Mouse (Mus musculus): ENCODE results near the gene Decr2.
A peak's percentile ranks its signal among the peaks of the same experiment; 100 is the strongest.
"Not testable (repeated sequence)": the region's sequence is repeated elsewhere in the genome, so short reads cannot be mapped to it uniquely, and the experiment has no call there.

The Decr2 gene

DNA sequence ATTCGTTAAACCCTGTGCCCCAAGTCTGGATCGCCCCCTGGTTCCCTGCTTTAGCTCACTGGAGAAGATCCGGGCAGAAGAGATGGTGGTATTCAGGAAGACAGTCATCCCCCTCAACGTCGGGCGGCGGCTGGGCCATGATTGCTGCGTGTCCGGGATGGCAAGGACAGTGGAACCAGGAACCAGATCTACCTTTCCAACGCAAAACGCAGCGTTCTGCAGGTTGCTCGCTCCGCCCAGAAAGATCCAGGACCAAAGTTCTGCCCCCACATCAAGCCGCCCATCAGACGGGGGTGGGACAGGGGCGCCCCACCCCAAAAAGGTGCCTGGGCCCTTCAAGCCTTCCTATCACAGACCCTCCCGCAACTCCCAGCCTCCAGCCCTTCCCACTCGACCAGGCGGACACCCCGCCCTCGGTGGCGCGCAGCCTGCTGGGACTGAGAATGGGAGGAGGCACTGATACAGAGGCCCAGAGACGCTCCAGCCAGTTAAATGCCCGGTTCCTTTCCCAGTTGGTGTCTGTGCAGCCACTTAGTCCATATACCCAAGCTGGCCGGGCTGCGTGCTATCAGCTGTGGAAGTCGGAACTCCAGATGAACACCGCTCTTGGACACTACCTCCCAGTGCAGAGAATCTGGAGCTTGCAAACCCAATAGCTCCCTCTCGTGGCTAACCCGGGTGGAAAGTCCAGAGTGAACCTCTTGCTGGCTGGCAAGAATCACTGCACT, at the start of gene Decr2:
TSS of gene Decr2 (minus strand) at position 433 of the 728 bp plus-strand sequence.
- DNase-seq, result peak; percentile 87

DNA sequence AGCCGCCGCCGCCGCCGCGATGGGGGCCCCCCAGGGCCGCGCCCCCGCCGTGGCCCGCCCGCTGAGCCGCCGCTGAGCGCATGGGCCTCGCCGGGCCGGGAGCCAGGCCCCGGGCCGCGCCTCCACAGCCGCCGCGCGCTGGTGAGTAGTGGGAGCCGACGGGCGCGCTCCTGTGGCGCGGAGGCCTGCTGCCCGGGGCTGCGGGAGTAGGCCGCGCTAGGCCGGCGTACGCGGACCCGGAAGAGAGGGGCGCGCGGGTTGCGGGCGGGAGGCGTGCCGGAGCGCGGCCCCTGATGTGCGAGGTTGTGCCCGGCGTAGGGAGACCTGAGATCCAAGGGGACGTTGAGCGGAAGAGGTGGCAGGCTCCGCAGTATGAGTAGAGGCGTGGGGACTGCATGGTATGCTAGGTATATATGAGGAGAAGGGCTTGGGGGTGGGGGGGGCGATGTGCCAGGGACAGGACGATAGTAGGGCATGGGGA, 48.8 kb upstream of the Decr2 start:
- DNase-seq, result no peak

DNA sequence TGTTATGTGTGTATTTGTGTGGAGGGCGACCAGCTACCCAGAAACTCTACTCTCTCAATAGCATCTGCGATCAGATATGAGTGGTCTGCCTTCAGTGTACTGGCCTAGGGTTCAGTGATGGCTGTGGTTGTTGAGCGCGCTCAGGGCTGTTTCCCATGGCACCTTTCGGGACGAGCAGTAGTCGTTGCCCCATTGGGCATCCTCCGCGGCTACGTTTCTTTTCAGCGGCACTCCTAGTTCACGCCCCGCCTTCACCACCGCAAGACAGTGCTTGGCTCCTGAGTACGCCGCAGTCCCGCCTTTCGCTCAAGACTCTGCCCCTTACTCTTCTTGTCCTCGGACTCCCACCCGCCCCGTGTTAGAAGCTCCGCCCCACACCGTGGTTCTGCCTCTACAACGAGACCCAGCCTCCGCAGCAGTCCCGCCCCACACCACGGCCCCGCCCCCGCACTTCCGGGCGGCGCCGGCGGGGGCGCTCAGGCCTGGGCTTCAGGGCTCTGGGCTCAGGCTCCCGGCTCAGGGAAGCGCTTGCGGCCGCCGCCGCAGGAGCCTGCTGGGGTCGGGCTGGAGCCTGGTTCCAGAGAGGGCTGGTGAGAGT, 48.2 kb upstream of the Decr2 start, which contains the start of gene Axin1:
TSS of gene Axin1 (plus strand) at position 450 of the 598 bp plus-strand sequence.
- DNase-seq, result peak; percentile 92

DNA sequence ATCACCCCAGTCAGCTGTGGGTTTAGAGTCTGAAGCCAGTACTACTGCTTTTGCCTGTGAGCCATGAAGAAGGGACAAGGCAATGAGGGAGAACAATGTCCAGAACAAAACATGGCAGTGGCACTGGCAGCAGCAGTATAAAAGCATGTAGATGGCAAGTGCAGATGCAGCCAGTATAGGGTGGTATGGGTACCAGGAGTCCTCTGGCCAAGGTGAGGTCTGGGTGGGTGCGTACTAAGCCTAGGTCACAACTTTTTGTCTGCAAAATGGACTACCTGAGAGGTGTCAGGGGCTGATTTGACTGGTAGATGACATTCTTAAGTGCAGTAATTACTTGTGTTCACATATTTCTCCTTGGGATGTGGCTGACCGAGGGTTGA, 47.6 kb upstream of the Decr2 start:
- no peak for DNase-seq

DNA sequence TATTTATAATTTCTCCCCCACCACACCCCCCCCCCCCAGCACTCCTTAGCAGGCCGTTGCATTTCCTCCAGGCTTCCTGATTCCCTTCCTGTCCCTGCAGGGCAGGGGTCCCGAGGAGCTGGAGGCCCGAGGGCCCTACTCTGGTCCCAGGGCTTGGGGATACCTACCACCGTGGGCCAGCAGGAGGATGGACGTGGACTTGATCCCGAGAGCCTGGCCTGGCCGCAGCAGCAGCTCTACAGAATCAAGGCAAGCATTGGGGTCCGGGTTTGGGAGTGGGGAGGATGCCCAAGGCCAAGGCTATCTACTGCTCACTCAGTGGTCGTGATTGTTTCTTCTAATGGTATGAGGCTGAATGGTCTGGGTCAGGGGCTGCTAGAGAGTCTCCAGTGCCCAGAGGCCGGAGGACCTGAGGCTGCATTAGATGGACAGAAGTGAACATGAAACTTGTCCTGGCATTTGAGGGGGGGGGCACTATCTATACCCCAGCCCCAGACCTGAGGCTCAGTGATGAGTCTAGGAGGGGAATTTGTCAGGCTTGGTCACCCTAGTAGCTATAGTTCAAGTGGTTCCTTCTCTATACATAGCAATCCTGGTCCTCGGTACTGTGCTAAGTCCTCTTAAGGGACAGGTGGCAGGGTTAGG, 47.1 kb upstream of the Decr2 start:
- no peak for DNase-seq

DNA sequence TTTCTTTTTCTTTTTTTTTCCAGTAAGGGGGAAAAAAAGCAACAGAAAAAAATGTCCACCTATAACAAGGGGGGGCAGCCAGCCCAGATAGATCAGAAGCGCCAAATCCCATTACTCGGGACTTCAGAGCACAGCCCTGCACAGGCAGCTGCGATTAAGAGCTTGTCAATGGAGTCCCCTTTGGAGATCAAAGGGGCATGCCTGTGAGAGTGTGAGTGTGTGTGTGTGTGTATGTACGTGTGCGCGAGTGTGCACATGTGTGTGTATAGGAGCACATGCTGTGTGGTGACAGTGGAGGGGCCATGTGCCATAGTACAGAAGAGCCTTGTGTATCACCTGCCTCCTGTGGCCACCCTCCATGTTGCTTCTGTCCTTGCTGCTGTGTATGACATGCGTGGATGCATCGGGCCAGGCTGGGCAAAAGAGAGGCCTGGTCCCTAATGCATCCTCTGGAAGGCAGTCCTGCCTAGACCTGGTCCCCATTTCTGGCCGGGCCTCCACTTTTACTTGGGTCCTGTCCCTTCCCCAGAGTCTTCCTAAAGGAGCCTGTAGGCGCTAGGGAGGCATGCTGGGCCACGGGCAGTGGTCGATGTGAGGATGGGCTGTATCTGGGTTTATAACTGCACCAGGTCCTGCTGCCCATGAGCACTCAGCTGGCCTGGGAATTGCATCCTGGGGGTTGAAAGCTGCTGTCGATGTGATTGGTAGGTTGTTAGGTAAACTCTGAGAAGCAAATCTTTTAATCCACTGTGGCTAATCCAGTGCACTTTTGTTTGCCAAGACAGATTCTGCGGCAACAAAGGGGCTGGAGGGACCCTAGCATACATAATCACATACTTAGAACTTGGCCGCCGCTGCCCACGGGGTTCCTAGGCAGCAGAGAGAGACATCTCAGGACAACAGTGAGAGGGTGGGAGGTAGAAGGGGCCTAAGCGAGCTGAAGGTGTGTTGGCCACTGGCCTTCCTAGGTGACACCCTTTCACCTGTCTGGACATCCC, 42.0 kb upstream of the Decr2 start:
- no peak for DNase-seq

DNA sequence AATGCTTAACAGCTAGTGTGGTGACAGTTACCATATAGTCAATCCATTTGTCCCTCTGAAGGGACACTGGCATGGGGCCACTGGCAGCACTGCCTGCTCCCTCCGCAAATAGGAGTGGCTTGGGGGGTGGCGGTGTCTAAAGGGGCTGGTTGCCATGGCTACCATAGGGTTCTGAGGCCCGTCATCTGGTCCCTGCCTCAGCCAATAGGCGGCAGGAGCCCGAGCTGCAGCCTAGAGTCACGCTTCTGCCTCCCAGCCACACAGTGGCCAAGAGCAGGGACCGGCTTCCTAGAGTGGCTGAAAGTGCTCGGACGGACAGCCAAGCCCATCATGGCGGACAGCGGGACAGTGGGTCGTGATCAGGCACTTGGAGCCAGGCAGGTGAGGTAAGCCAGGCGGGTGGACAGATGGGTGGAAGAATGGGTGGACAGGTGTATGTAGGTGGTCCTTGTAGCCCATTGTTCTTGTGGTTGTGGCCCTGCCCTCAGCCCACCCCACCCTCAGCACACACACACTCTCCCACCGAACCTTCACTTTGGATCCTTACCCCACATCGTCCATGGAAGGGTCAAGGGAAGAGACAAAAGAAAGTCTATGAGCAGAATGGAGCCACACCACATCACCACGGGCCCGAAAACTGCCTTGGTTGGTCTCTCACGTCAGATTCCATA, 41.1 kb upstream of the Decr2 start:
- DNase-seq, result no peak

DNA sequence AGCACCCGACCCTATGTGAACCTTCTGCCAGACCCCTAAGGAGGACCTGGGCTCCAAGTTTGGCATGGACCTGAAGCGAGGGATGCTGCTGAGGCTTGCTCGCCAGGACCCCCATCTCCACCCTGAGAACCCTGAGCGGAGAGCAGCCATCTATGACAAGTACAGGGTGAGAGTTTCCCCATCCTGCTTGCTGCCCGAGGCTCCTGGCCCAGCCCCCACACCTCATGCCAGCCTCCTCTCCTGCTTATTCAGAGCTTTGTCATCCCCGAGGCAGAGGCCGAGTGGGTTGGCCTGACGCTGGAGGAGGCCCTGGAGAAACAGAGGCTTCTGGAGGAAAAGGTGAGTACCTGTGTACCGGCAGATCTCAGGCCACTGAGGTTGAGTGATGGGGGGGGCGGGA, 35.1 kb upstream of the Decr2 start:
- no peak for DNase-seq

DNA sequence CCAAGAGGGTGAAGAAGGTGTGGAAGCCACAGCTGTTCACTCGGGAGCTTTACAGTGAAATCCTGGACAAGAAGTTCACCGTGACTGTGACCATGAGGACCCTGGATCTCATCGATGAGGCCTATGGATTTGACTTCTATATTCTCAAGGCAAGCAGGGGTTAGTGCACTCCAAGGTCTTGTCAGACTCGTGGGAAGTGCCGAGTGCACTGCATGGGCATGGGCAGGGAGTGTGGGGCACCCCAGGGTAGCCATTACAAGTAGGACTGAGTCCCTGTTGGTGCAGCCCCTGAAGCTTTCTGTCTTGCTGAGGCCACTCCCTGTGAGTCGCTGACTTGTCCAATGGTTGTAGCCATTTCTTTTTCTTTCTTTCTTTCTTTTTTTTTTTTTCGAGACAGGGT, 34.4 kb upstream of the Decr2 start:
- DNase-seq, result no peak

DNA sequence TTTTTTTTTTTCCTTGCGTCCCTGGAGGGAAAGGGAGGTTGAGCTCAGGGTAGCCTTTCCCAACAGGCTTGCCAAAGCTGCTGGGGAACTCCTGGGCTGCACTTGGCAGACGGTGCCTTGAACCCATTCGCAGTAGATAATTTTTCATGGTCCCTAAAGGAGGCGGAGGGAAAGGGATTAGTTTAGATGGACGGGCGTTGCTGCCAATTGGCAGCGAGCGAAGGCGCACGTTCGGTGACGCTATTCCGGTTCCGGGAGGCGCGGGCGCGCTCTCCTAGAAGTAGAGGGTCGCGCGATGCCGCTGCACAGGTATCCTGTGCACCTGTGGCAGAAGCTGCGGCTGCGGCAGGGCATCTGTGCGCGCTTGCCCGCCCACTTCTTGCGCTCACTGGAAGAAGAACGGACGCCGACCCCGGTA, 33.1 kb upstream of the Decr2 start, which contains the start of gene Mrpl28:
TSS of gene Mrpl28 (plus strand) at position 234 of the 418 bp plus-strand sequence.
- DNase-seq, result peak; percentile 84

DNA sequence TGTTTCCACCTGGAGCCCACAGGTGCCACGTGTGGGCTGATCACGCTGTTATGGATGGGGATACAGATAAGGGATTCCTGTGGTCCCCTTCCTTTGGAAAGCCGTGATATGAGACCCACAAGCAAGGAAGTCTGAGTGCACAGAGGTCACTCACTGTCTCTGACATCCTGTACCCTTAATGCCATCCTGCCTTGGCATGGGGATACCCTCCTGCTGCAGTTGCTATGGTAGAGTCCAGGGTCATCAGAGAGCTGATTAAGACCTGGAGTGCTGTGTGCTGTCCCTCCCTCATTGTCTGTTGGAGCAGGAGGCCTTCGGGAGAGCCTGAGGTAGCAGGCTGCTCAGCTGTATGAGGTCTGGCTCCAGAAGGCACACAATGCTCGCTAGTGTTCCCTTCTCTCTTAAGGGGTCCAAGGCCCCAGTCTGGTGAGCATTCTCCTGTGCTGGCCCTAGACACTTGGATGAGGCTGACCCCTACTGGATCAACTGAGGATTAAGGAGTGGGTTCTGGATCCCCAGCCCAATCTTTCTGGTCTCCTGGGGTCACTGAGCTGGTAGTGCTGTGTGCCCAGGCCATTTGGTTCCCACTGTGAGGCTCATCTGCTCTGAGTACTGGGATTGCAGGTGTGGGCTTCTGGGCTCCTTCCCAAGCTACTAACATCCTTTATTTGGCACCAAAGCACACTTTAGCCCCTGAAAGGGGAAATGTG, 32.4 kb upstream of the Decr2 start:
- DNase-seq, result no peak

DNA sequence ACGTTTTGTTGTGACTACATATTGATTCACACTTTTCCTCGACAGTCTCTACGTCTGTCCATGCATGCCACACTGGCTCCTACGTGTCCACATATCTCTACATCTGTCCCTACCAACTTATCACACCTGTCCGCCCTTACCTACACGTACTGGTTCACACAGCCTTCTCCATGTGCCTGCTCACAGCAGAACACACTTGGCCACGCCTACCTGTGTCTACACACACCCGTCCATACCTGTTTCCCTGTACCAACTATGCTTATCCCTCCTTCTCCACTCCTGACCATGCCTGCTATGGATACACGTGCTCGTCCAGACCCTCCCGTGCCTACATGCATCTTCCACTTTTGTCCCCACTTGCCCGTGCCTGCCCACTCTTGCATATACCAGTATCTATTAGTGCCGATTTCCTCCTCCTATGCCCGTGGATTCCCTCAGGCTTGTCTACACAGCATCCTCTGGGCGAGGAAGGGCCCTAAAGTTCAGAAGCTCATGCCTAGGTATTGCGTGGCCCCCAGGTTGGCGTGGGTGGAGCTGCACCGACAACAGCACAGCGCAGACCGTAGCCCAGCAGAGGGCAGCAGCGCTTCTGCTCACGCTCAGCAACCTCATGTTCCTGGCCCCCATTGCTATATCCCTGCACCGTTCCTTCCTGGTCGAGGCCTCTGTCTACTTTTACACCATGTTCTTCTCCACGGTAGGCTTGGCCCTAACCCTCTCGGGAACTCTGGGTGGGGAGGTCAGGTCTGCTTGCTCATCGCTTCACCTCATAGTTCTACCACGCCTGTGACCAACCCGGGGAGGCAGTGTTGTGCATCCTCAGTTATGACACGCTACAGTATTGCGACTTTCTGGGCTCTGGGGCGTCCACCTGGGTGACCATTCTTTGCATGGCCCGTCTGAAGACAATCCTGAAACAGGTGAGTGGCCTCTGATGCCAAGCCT, 29.9 kb upstream of the Decr2 start:
- peak; percentile 52 for DNase-seq

DNA sequence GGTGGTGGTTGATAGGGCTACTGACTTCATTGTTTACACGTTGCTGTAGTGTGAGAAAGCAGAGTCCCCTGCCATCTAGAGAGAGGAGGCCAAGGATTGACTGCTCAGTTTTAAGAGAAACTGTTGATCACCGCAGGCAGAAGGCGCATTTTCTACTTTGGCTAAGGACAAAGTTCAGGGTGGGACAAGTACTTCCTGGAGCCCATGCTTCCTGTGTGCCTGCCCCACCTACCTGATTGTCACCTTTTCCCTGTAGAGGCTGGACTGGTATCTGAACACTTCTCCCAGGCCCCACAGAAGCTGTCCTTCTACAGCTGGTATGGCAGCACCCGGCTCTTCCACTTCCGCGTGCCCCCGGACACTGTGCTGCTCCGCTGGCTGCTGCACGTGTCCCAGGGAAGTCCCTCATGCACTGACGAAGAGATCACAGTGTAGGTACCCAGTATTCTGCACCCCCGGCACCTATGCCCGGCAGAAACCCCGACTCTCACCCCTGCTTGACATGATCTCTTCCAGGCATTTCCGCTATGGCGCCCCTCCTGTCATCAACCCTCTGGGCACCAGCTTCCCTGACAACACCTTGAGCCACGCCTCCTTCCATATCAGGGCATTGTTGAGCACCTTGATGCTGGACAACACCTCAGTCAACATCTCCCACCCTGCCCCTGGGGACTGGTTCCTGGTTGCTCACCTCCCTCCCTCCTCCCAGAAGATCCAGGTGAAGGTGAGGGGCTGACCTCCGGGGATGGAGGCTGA, 26.5 kb upstream of the Decr2 start:
- no peak for DNase-seq

DNA sequence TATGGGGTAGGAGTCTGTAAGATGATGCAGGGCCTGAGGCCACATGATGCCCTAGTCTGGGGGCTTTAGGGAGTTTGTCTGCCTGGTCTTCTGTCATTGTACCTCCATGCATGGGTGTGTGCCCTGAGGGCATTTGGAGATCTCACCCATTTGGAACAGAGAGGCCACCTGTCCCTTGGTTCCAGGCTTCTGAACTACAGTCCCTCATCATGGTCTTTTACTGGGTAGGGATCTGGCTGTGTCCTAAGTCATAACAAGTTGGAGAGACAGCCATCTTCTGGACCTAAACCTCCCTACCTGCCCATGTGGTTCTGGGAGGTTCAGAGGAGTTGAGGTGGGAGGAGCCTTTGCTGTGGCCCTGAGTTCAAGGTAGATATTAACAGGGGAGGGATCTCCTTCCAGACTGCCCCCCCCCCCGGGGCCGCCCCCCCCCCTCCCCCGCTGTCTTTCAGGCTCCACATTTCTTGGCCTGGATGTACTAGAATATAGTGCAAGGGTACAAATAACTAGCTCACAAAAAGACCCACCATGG, 25.9 kb upstream of the Decr2 start:
- DNase-seq, result no peak

DNA sequence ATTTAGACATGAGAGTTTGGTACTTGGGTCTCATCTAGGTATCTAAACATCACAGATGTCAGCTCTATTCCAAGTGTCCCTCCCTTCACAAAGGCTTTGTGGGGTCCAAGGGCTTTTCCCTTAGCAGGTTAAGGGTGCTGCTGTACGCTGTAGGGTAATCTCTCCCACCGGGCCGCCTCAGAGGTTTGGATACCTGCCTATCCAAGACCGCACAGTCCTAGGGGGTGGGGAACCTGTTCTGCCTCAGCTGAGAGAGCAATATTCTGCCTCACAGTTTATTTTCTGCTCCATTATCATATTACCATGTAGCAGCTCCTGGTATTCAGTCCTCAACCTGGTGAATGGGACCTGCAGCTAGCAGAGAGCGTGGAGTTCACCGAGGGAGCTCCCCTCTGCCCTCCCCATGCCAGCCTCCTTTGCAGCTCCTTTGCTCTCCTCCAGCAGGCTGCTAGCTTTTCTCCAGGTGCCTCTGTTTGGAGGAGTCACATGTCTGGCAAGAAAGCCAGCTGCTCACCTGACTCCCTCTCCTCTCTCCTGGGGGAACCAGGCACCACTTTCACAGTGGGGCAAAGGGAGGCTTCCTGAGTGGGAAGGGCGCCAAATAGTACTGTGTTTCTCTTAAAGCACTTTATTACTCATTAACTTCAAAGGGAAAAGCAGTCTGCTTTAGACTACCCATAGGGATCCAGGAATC, 25.2 kb upstream of the Decr2 start:
- DNase-seq, result no peak

DNA sequence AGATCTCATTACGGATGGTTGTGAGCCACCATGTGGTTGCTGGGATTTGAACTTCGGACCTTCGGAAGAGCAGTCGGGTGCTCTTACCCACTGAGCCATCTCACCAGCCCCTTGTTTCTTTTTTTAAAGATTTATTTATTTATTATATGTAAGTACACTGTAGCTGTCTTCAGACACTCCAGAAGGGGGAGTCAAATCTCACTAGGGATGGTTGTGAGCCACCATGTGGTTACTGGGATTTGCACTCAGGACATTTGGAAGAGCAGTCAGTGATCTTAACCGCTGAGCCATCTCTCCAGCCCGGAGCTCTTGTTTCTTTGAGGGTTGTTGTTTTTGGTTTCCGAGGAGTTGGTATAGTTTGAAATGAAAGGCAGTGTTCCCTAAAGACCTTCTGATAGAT, 24.3 kb upstream of the Decr2 start:
- not testable (repeated sequence) for DNase-seq

DNA sequence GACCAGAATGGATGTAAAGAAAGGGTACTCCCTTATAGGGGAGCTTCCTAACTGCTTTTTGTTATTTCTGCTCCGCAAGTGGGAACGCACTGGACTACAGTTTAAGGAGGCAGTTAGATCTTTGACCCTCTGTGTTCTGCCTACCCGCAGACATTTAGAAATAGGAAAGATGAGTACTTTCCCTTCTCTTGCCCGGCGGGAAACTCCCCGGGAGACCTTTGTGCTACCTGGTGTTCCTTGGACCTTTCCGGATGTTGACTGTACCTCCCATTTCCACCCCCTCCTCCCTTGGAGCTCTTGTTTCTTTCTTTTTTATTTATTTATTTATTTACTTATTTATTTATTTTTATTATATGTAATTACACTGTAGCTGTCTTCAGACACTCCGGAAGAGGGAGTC, 23.9 kb upstream of the Decr2 start:
- no peak for DNase-seq

DNA sequence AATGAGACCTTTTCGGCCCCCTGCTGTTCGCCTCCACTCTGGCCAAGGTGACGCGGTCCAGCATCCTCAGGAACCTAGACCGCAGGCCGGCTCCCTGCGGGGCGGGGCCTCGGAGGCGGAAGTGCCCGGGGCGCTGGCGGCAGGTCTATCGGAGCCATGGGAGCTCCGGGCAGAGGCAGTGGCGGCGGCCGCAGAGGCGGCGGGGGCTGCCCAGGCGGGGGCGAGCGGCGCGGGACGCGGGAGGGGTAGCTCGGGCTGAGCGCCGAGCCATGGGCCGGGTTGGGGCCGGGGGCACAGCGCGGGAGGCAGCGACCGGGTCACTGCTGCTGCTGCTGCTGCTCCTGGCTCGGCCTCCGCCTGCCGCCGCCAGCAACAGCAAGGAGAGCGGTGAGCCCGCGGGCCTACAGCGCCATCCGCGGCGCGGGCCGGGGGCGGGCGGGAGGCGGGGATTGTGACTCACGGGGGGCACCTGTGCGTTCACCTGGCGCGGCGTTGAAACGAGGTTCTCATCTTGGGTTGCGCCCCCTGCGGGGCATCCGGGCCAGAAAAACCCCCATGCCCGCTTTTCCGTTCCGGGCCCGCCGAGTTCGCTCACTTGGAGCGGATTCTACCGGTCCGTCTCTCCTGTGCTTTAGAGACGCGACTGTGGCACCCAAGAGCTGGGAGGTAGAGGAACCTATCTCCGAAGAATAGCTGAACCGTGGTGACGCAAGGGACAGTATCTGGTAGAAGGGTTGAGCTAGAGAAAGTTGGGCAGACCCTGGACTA, 23.2 kb upstream of the Decr2 start, which contains the start of gene Tmem8:
TSS of gene Tmem8 (plus strand) at position 119 of the 768 bp plus-strand sequence.
- DNase-seq, result peak; percentile 81

Measured in right cerebral cortex, postnatal 25 days (tissue).